Mouse (Mus musculus): ENCODE data around the gene Gas7. TPM values are rescaled to one million over a fixed set of nuclear protein-coding genes. Genes with fewer than 3 reads are reported as not detected.

Gas7 gene
- polyA plus RNA-seq (2012; rRNA removed): 3.3 and 3.9 TPM in 2 replicates

DNA sequence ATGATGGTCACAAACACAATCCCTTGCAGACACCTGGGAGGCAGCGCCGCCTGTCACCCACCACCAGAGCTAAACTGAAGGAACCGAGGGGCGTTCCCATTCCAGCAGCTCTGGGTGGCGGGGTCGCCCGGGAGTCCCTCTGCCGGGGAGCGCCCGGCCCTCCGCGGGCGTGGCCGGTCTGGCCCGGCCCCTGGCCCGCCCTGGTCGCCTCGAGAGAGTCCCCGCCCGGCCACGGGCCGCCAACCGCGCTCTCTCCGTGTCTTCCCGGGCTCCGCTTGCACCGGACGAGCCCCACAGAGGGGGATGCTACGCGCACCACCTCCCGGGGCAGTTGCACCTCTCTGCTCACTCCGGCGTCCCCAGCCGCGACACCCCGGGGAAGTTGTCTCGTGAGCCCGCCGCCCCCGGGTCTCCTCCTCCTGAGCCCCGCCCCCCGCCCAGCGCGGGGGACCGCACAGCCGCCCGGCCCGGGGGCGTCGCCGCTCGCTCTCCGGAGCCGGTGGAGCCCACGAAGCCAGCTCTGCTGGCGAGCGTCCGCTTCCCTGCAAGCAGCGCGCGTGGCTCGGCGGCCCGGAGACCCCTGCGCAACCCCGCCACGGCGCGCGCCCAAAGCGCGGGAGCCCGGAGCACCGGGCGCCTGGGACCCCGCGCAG, at the start of gene Gas7:
Gene Gas7 (plus strand): TSS at position 564 of the 653 bp plus-strand sequence.

DNA sequence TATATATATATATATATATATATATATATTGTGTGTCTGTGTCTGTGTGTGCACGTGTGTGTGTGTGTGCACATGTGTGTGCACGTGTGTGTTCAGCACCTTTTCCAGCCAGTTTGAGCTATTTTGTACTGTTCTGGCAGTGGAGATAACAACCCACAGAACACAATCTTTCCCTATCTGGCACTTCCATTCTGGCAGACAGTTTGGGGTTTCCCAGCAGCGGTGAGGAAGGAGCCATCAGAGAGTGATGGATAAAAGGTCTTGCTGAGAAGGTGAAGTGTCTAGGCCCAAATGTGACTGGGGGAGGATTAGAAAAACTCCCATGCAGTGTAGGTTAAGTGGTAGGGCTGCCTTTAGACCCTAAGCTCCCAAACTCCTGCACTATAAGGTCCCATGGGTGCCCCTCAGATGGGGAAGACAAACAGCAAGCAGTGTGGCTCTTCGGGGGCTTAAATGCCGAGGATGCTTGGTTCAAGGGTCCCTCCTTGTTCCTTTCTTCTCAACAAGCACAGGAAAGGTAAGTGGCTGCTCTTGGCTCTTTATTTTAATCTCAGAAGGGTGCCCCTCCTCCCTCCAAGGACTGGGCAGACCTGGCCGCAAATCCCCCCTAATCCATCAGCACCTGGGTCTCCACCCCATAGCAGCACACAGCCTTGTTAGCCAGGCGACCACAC, 239.6 kb downstream of the Gas7 start, which contains the start of gene Rcvrn:
Gene Rcvrn (plus strand): TSS at position 624 of the 674 bp plus-strand sequence.

Other genes with a start within 250 kb of the Gas7 start
- gene Myh4, start 217.4 kb upstream of the Gas7 start, polyA plus RNA-seq (2012; rRNA removed): 0.11 TPM in 1 of 2 replicates, not detected in the other
- 1.9 and 7.5 TPM in 2 replicates for gene Myh8, start 178.3 kb upstream of the Gas7 start, polyA plus RNA-seq (2012; rRNA removed)
- gene Myh13, start 133.8 kb upstream of the Gas7 start, polyA plus RNA-seq (2012; rRNA removed): 0.09 TPM in 1 of 2 replicates, not detected in the other
- gene Rcvrn, start 239.9 kb downstream of the Gas7 start, polyA plus RNA-seq (2012; rRNA removed): 0.08 TPM in 1 of 2 replicates, not detected in the other